Mouse (Mus musculus) thymus, adult 2 months (tissue): Measurements from ENCODE around the gene Rpl29. TPM values are rescaled to one million over a fixed set of nuclear protein-coding genes. Genes with fewer than 3 reads are reported as not detected.

Experiments
- DNase-seq: peaks from one replicate; pipeline ENCODE4 v3.0.0; 2021
- H3K27ac ChIP-seq: fragments of 200-500 bp; 2 replicates; pipeline ENCODE4 v1.5.1; 2012; ENCODE audit warnings: low read length, control low read depth; ENCODE audit not compliant: control insufficient read depth, insufficient read depth
- H3K27me3 ChIP-seq: fragments of 200-500 bp; 2 replicates; pipeline ENCODE4 v1.6.1; 2012; ENCODE audit warnings: mild to moderate bottlenecking, low read length, moderate library complexity, mixed read lengths; ENCODE audit not compliant: control insufficient read depth, insufficient read depth
- H3K36me3 ChIP-seq: fragments of 200-500 bp; 2 replicates; pipeline ENCODE4 v1.6.1; 2012; ENCODE audit warnings: mild to moderate bottlenecking, low read length, moderate library complexity; ENCODE audit not compliant: control insufficient read depth, insufficient read depth
- H3K4me1 ChIP-seq: fragments of 200-500 bp; replicated peaks from 2 replicates; pipeline ENCODE4 v1.6.1; 2012; ENCODE audit warnings: low read length; ENCODE audit not compliant: control insufficient read depth, insufficient read depth
- H3K4me3 ChIP-seq: fragments of 200-500 bp; 2 replicates; pipeline ENCODE4 v1.5.1; 2012; ENCODE audit warnings: mild to moderate bottlenecking, low read length, control low read depth, moderate library complexity; ENCODE audit not compliant: control insufficient read depth, insufficient read depth
- CTCF ChIP-seq: fragments of 200-500 bp; IDR thresholded peaks from 2 replicates; pipeline ENCODE4 v1.5.1; 2012; ENCODE audit warnings: mild to moderate bottlenecking, control low read depth, low read length, moderate library complexity, borderline replicate concordance; ENCODE audit not compliant: control insufficient read depth, poor library complexity, insufficient read depth; ENCODE audit errors: extremely low read depth
- POLR2A ChIP-seq: fragments of 200-500 bp; IDR thresholded peaks from 2 replicates; pipeline ENCODE4 v1.6.1; 2012; ENCODE audit warnings: mild to moderate bottlenecking, low read length, control low read depth, moderate library complexity; ENCODE audit not compliant: control insufficient read depth, poor library complexity, insufficient read depth; ENCODE audit errors: extremely low read depth
- WGBS: fragments of 180-500 bp; shearing (Covaris S2); methylation state at CpG from one replicate; pipeline ENCODE4 v1.1.7; 2018; 5-methylcytosine and 5-hydroxymethylcytosine counted together
- polyA plus RNA-seq: library from polyadenylated mRNA; depleted of rRNA; stranded (reverse); fragments of >200 nt; gene quantifications from 2 replicates; pipeline ENCODE4 v1.2.3, GENCODE M21; 2012; rRNA removed

Rpl29 gene
- polyA plus RNA-seq = 524 and 548 TPM in 2 replicates

DNA sequence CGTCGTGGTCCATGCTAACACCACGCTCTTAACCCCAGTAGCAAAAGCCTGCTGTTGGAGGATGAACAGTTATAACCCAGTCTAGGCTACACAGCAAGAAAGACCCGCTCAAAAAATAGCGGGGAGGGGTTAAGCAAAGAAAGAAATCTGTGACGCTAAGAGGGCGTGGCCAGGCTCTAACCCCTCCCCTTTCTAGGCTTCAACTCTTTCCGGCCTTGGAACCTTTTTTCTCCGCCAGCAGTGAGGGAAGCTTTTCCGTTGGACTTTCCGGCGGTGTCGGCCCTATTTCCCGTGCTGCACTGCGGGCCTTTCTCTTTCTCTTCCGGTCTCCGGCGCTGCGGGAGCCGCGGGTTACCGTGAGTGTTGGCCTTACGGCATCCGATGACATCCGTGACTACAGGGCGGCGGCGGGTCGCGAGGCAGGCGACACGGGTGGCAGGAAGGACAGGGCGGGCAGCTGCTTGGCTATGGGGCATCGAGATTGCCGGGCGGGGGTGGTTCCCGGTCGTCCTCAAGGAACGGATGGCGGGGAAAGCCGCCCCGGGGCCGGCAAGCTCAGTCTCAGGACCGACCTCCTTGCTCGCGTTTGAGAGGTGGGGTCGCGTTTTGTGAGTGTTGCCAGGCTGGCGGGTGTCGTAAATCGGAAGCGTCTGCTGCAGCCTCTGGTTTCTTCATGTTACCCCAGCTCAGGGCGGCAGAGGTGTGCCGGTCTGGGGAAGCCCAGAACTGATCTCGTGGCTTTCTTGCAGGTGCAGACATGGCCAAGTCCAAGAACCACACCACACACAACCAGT is at the start of gene Rpl29:
Gene Rpl29, plus strand, starts transcription at position 234 of the 794 bp plus-strand sequence.
- H3K27me3 ChIP-seq = no peaks in the 10 kb centered on the region
- peak within 1 kb of the TSS; percentile 86 for H3K27ac ChIP-seq
- DNase-seq = peak; percentile 95
- TF ChIP-seq POLR2A (peak; percentile 59; the same call in 1 of the 2 replicates), CTCF (peak; percentile 21; the same call in 1 of the 2 replicates)
- H3K4me1 ChIP-seq = peaks cover 10% of the 10 kb centered on the region; the same call in 1 of the 2 replicates
- peak within 1 kb of the TSS; percentile 87 for H3K4me3 ChIP-seq
- under 1% methylated on average over 55 of the region's 55 CpGs for WGBS
- H3K36me3 ChIP-seq = peaks cover 12% of the 10 kb centered on the region

- 40% methylated on average over 12 of the region's 12 CpGs for WGBS
- TF ChIP-seq CTCF (no peak), POLR2A (no peak)
- no peak overlapping the region for H3K4me3 ChIP-seq
- no peak overlapping the region for H3K27ac ChIP-seq
- H3K4me1 ChIP-seq = peaks cover 18% of the 10 kb centered on the region
- no peaks in the 10 kb centered on the region for H3K36me3 ChIP-seq
- no peak for DNase-seq
- no peaks in the 10 kb centered on the region for H3K27me3 ChIP-seq
Observed at GRCm38 (mm10) chr9:106386181-106386864, 42.9 kb upstream of the Rpl29 start.

- WGBS = 91% methylated on average over 11 of the region's 11 CpGs
- no peak overlapping the region for H3K4me3 ChIP-seq
- H3K27me3 ChIP-seq = no peaks in the 10 kb centered on the region
- H3K4me1 ChIP-seq = peaks cover 6% of the 10 kb centered on the region
- no peak overlapping the region for H3K27ac ChIP-seq
- TF ChIP-seq POLR2A (no peak), CTCF (no peak)
- DNase-seq = no peak
- no peaks in the 10 kb centered on the region for H3K36me3 ChIP-seq
Observed at GRCm38 (mm10) chr9:106392828-106393527, 36.3 kb upstream of the Rpl29 start.

DNA sequence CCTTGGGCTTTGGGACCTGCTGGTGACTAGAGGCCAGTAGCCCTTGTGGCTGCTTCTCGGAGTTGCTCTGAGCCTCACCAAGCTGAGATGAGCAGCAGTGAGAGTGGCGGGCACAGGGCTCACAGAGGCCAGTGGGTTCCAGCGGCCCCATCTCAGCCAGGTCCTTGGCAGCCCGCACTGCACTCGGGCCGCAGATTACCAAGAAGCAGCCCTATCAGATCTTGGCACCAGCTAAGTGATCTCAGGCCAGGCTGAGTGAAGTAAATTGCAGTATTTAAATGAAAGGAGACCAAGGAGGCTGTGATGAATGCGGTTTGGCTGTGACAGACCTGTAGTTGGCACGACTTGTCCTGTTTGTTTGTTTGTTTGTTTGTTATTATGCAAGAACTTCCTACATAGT is 35.7 kb upstream of the Rpl29 start:
- no peaks in the 10 kb centered on the region for H3K36me3 ChIP-seq
- TF ChIP-seq POLR2A (no peak), CTCF (no peak)
- H3K27me3 ChIP-seq = no peaks in the 10 kb centered on the region
- no peak overlapping the region for H3K4me3 ChIP-seq
- 95% methylated on average over 8 of the region's 8 CpGs for WGBS
- peaks cover 6% of the 10 kb centered on the region for H3K4me1 ChIP-seq
- H3K27ac ChIP-seq = no peak overlapping the region
- DNase-seq = no peak

DNA sequence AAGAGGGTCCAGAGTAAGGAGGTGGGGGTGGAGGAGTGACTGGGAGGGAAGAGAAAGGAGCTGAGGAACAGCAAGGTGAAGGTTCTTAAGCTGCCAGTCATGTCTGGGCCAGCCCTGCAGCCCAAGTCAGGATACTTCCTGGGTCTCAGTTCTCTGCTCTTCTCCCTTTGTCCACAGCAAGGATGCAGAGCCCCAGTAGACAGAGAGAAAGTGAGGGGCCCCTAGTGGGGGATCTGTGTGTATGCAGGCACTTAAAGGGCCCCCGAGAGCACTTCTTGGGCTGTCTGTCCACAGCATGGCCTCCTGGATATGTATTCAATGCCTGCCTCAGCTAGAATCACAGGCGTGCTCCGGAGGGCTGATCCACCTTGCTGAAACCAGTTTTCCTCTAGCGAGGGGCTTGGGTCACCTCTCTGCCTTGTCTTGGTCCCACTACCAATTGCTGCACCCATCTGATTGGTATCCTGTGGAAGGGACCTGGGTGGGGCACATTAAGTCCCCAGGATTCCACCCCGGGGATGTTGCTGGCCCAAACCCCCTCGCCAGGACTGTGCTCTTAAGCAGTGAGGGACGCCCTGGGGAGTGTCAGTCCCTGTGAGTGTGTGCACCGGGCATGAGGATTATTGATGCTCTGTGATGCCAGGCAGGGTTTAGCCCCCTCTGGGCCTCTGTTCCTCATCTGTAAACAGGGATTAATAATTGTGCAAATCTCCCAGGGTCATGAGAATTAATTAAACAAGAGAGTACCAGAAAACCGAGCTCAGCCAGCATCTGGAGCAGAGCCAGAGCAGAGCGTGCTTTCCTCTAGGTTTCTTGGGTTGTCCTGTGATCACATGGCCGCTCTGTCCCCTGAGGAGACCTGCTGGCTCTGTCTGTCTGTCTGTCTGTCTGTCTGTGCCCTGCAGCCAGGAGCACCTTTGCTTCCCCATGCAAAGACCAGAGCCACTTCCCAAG is 34.3 kb upstream of the Rpl29 start:
- DNase-seq = peak; percentile 38
- WGBS = 84% methylated on average over 11 of the region's 11 CpGs
- H3K27me3 ChIP-seq = no peaks in the 10 kb centered on the region

More for the DNA sequence above, 34.3 kb upstream of the Rpl29 start:
- Histone ChIP-seq H3K4me3 (no peak overlapping the region), H3K27ac (no peak overlapping the region), H3K36me3 (no peaks in the 10 kb centered on the region), H3K4me1 (peaks cover 6% of the 10 kb centered on the region)
- no peak for TF ChIP-seq POLR2A
- TF ChIP-seq CTCF = no peak
